Mouse (Mus musculus) liver, embryonic 15.5 days (tissue): ENCODE results near the gene Bst2. TPM values are rescaled to one million over a fixed set of nuclear protein-coding genes. Genes with fewer than 3 reads are reported as not detected.

ENCODE experiments used
- ATAC-seq: fragments of 200-750 bp; cut with Nextera tagmentation; 2 replicates; pipeline ENCODE4 v1.8.0; 2017; ENCODE audit warnings: moderate number of reproducible peaks, mild to moderate bottlenecking, moderate library complexity; ENCODE audit not compliant: insufficient read depth
- H3K27ac ChIP-seq: fragments of 300-500 bp; sonication (generic); replicated peaks from 2 replicates; pipeline ENCODE4 v1.5.1; 2015; ENCODE audit warnings: mild to moderate bottlenecking, inconsistent platforms
- H3K27me3 ChIP-seq: fragments of 300-500 bp; sonication (generic); 2 replicates; pipeline ENCODE4 v1.6.1; 2015; ENCODE audit warnings: mild to moderate bottlenecking, inconsistent platforms
- H3K36me3 ChIP-seq: fragments of 300-500 bp; sonication (generic); replicated peaks from 2 replicates; pipeline ENCODE4 v1.6.1; 2015; ENCODE audit warnings: moderate library complexity, mild to moderate bottlenecking, inconsistent platforms
- H3K4me1 ChIP-seq: fragments of 300-500 bp; sonication (generic); replicated peaks from 2 replicates; pipeline ENCODE4 v1.6.1; 2015; ENCODE audit warnings: inconsistent platforms
- H3K4me2 ChIP-seq: fragments of 300-500 bp; sonication (generic); 2 replicates; pipeline ENCODE4 v1.6.1; 2015; ENCODE audit warnings: moderate library complexity, mild to moderate bottlenecking, inconsistent platforms
- H3K4me3 ChIP-seq: fragments of 300-500 bp; sonication (generic); replicated peaks from 2 replicates; pipeline ENCODE4 v1.5.1; 2015; ENCODE audit warnings: mild to moderate bottlenecking, inconsistent platforms
- H3K9ac ChIP-seq: fragments of 300-500 bp; sonication (generic); 2 replicates; pipeline ENCODE4 v1.6.1; 2015; ENCODE audit warnings: moderate library complexity, mild to moderate bottlenecking, inconsistent platforms
- H3K9me3 ChIP-seq: fragments of 300-500 bp; sonication (generic); replicated peaks from 2 replicates; pipeline ENCODE4 v1.6.1; 2016; ENCODE audit warnings: inconsistent platforms
- WGBS: fragments of 180-500 bp; shearing (Covaris S2); methylation state at CpG from one replicate; pipeline ENCODE4 v1.1.7; 2015; ENCODE audit warnings: mixed read lengths; ENCODE audit not compliant: insufficient replicate concordance; 5-methylcytosine and 5-hydroxymethylcytosine counted together
- polyA plus RNA-seq: library from polyadenylated mRNA; unstranded; fragments of >200 nt; fragmentation: Nextera tagmentation; extraction: Ambion mirVana; gene quantifications from 2 replicates; pipeline ENCODE4 v1.2.1, GENCODE M21; 2015

Bst2 gene
- polyA plus RNA-seq, 1 experiment from 2014 or later: 37.3 TPM

DNA sequence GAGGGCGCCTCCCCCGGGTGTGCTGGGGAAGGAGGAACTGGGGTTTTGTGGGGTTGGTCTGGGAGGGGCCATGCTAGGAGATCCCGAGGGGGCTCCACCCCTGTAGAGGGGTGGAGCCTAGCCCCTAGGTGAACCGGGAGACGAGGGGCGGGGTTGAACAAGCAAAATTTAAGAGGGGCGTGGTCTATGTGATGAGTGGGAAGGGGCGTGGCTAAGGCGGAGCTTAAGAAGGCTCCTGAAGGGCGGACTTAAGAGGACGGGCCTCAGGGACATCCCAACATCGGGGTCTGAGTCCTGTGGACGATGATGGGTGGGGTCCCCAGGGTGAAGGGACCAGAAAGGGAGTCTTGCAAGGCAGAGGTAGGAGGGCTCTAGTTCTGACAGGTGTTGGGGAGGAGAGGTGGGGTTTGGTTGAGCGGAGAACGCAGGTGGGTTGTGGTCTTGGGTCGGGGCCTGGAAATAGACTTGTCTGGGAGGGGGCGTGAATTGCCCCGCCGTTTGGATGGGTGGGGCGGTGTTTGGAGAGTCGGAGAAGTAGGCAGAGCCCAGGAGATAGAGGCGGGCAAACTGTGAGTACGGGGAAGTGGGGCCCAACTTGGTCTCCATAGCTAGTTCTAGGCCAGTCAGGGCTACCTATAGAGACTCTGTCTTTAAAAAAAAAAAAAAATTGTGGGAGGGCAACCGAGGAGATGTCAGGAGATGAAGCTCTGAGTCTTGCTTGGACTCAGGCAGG is 21.9 kb upstream of the Bst2 start:
- Histone ChIP-seq H3K9ac (no peak overlapping the region), H3K27me3 (peaks cover 65% of the 10 kb centered on the region), H3K27ac (no peak overlapping the region), H3K36me3 (no peaks in the 10 kb centered on the region), H3K9me3 (no peaks in the 10 kb centered on the region; the same call in 1 of the 2 replicates), H3K4me2 (peak overlapping the region; percentile 82), H3K4me3 (peak overlapping the region; percentile 54), H3K4me1 (peaks cover 50% of the 10 kb centered on the region)
- WGBS: 3% methylated on average over 24 of the region's 24 CpGs
- peak; percentile 74 for ATAC-seq

DNA sequence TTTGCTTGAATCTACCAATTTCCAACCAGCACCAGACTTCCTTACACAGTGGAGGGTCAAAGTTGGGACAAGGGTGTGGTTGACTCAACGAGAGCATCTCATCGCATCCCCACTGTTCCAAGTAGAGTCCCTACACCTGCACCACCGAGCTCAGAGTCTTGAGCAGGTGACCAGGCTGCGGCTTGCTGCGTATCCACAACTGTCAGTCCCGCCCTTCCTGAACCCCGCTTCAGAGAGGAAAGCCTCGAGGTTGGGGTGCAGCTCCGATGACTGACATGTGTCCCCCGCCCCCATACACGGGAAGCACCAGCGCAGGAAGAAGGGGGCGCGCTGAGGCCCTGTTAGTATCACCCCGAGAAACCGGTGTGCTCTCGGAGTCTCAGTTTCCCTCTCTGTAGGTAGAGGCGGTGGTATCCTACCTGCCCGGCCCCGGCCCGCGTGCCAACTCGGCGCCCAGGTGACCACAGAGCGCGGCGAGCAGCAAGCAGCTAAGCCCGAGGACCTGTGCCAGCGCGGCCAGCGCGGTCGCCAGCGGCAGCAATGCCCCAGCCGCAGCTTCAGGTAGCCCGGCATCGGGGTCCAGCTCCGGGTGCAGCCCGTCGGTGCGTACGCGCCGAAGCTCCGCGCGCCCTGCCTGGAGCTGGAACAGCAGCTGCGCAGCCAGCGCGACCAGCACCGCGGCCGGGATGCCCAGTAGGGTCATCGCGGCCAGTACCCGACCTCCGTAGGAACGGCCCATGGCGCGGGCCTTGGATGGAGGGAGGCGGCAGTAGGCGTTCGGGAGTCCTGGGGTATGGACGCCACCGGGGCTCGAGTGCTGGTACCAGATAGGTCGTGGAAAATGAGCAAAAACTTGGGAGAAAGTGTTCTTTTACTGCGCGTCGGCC is 21.1 kb upstream of the Bst2 start, which contains the start of gene Tmem221:
TSS of gene Tmem221 (minus strand) at position 801 of the 887 bp plus-strand sequence.
- peak within 1 kb of the TSS; percentile 82 for H3K4me2 ChIP-seq
- H3K9ac ChIP-seq: peak within 1 kb of the TSS; percentile 39; the same call in 1 of the 2 replicates
- H3K4me3 ChIP-seq: peak within 1 kb of the TSS; percentile 54
- H3K36me3 ChIP-seq: no peaks in the 10 kb centered on the region
- 4% methylated on average over 70 of the region's 70 CpGs for WGBS
- peak; percentile 17; the same call in 1 of the 2 replicates for ATAC-seq
- H3K4me1 ChIP-seq: peaks cover 50% of the 10 kb centered on the region
- H3K27ac ChIP-seq: no peak within 1 kb of the TSS
- no peaks in the 10 kb centered on the region for H3K9me3 ChIP-seq
- peaks cover 65% of the 10 kb centered on the region for H3K27me3 ChIP-seq

DNA sequence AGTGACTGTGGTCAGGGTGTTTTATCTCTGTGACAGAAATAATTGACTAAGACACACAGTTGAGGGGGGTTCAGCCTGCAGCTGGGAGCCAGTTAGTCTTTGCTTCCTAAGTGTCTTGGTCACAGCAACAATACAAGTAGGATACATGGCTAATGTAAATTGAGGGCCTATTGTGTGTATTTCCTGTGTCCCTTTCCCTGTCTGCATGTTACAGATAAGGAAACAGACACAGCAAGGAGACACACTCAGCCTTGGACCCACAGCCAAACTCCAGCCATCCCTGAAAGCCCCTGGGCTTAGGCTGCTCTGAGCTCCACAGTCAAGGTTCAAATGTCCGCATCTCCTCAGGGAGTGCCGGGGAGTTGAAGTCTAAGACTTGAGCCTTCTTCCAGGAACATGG is 17.4 kb upstream of the Bst2 start:
- Histone ChIP-seq H3K4me3 (no peak overlapping the region), H3K36me3 (no peaks in the 10 kb centered on the region), H3K4me1 (peaks cover 29% of the 10 kb centered on the region), H3K27me3 (peaks cover 37% of the 10 kb centered on the region), H3K9ac (no peak overlapping the region), H3K4me2 (no peak overlapping the region), H3K9me3 (no peaks in the 10 kb centered on the region), H3K27ac (no peak overlapping the region)
- WGBS: 72% methylated on average over 2 of the region's 2 CpGs
- ATAC-seq: no peak

DNA sequence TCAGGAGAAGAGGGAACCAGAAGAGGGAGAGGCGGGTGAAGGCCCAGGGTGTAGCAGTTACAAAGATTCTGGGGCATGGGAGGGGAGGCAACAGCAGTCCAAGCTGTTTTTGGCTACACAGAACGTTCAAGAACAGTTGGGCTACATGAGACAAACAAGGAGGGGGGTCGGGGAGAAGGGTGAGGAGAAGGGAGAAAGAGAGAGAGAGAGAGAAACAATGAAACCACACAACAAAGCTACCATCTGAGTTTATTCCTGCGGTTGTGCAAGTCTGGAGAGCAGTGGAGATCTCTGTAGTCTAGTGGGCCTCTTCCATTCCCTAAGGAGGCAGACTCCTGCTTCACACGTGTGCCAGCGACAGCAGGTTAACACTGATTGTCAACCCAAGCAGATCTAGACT is 16.7 kb upstream of the Bst2 start:
- Histone ChIP-seq H3K9me3 (no peaks in the 10 kb centered on the region), H3K36me3 (no peaks in the 10 kb centered on the region), H3K27me3 (peaks cover 30% of the 10 kb centered on the region), H3K4me3 (no peak overlapping the region), H3K9ac (no peak overlapping the region), H3K27ac (no peak overlapping the region), H3K4me2 (no peak overlapping the region), H3K4me1 (peaks cover 23% of the 10 kb centered on the region)
- ATAC-seq: no peak
- 45% methylated on average over 6 of the region's 6 CpGs for WGBS

DNA sequence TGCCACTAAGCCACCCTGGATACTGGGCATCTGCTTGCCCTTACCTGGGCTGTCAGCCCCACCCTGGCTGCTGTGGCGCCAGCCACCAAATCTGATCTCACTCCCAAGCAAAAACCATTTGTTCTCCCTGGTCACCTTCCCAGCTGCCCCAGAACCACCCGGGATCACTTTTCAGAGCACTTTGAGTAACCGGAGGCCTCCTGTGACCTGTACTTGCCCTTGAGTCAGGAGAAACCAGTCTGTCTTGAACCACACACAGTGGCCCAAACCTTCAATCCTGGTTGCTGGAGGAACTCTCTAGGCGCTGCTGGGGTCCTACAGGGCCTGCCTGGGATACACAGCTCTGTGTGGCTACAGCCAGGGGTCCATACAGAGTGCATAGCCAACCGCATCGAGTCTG is 15.5 kb upstream of the Bst2 start:
- ATAC-seq: no peak
- Histone ChIP-seq H3K4me3 (no peak overlapping the region), H3K4me2 (no peak overlapping the region), H3K9ac (no peak overlapping the region), H3K27ac (no peak overlapping the region), H3K9me3 (no peaks in the 10 kb centered on the region), H3K4me1 (peaks cover 10% of the 10 kb centered on the region), H3K27me3 (peaks cover 18% of the 10 kb centered on the region), H3K36me3 (peaks cover 9% of the 10 kb centered on the region)
- WGBS: 59% methylated on average over 6 of the region's 6 CpGs

DNA sequence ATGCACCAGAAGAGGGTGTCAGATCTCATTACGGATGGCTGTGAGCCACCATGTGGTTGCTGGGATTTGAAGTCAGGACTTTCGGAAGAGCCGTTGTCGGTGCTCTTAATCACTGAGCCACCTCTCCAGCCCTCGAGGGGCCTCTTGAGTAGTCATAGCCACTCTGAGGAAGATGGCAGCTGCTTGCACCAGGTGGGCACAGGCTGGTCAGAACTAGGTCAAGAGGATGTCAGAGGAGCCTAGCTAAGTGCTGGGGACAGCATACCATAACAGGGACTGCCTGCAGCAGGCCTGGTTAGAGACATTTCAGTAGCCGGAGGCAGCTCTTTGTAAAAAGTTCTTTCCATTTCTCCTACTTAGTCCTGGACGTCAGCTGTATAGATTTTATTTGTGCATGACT is 13.5 kb upstream of the Bst2 start:
- Histone ChIP-seq H3K27ac (no peak overlapping the region), H3K36me3 (peaks cover 22% of the 10 kb centered on the region), H3K9me3 (no peaks in the 10 kb centered on the region), H3K4me3 (no peak overlapping the region), H3K4me2 (no peak overlapping the region), H3K27me3 (no peaks in the 10 kb centered on the region), H3K9ac (no peak overlapping the region), H3K4me1 (peaks cover 10% of the 10 kb centered on the region)
- WGBS: 61% methylated on average over 7 of the region's 7 CpGs
- ATAC-seq: no peak

DNA sequence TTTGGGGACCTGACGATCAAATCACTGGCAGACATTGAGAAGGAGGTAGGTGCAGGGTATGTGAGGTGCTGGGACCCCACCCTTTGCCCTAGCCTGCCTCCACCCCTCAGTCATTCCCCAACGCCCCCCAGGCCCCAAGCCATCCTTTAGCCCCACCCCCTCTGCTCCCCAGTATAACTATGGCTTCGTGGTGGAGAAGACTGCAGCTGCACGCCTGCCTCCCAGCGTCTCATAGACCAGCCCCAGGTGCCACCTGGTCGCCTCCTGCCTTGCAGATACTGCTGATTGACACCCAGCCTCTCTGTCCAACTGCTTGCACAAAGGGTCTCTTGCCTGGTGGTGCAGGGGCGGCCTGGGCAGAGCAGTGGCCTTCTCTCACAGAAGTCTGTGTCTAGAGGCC is 10.3 kb upstream of the Bst2 start:
- Histone ChIP-seq H3K36me3 (peaks cover 25% of the 10 kb centered on the region), H3K4me3 (no peak overlapping the region), H3K9me3 (no peaks in the 10 kb centered on the region), H3K27me3 (no peaks in the 10 kb centered on the region), H3K27ac (no peak overlapping the region), H3K9ac (no peak overlapping the region), H3K4me2 (no peak overlapping the region), H3K4me1 (peaks cover 13% of the 10 kb centered on the region)
- WGBS: 77% methylated on average over 7 of the region's 7 CpGs
- no peak for ATAC-seq

DNA sequence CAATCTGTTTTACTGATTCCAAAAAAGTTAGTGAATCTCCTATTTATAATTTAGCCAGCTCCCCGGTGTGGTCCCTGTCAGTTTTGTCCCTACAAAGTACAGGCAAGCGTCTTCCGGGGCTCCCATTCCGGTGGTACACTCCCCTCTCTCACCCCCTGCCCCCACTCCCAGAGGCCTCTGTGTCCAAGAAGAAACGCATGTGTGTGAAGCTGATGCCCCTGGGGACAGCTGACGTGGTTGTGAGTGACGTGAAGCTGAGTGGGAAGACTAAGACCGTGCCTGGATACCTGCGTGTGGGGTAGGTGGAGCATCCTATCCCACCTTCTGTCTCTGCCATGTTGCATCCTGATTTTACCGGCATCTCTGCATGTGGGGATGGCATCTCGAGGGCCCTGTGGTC is 7.8 kb upstream of the Bst2 start:
- Histone ChIP-seq H3K4me3 (no peak overlapping the region), H3K27me3 (no peaks in the 10 kb centered on the region), H3K36me3 (peaks cover 25% of the 10 kb centered on the region), H3K4me2 (no peak overlapping the region), H3K9me3 (no peaks in the 10 kb centered on the region), H3K4me1 (peaks cover 17% of the 10 kb centered on the region), H3K9ac (no peak overlapping the region), H3K27ac (no peak overlapping the region)
- 80% methylated on average over 11 of the region's 11 CpGs for WGBS
- ATAC-seq: no peak

DNA sequence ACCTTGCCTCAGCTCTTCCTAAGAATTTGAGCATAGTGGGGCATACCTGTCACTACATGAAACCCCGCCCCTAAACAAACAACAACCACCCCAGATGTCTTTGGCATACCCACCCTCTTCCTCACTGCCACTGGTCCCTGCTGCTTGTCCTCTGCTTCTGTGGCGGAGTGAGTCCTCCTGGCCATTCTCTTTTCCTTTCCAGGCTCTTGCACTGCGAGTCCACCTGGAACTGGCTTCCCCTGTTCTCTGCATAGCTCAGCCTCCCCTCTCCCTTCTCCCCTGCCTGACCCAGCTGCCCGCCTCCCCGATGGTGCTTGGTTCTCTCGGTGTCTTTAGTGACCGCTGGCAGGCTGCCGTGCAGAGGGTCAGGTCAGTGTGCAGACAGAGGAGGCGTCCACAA is 6.5 kb upstream of the Bst2 start:
- H3K9me3 ChIP-seq: no peaks in the 10 kb centered on the region
- H3K4me2 ChIP-seq: peak overlapping the region; percentile 96
- no peak overlapping the region for H3K27ac ChIP-seq
- H3K4me1 ChIP-seq: peaks cover 17% of the 10 kb centered on the region
- H3K4me3 ChIP-seq: peak overlapping the region; percentile 77
- 77% methylated on average over 9 of the region's 9 CpGs for WGBS
- no peaks in the 10 kb centered on the region for H3K27me3 ChIP-seq
- peaks cover 25% of the 10 kb centered on the region for H3K36me3 ChIP-seq
- ATAC-seq: no peak
- H3K9ac ChIP-seq: no peak overlapping the region

DNA sequence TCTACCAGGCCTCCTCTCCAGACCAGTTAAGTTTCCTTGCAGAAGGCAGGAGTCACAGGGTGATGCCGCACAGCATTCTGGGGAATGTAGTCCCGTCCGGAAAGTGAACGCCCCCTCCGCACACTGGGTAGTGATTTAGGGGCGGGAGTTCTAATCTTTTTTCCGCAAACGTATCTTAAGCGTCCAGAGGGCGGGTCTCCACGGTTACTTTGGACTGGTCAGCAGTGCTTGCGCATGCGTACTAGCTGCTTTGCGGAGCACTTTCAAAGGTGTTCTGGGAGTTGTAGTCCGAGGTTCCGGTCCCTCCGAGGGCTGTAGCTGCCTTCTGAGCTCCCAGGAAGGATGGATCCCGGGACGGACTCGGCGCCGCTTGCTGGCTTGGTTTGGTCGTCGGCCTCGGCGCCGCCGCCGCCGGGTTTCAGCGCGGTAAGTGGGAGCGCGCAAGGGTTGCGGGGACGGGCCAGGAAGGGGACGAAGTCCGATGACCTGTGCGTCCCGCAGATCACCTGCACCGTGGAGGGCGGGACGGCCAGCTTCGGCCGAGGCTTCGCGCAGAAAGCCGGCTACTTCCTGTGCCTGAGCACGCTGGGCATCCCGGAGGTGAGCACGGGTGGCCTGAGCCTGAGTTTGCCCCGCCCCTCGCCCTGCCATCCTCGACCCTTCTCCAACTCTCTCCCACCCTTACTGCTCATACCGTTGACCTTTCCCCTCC is 5.5 kb upstream of the Bst2 start, which contains the start of gene Mvb12a:
TSS of gene Mvb12a (plus strand) at position 291 of the 712 bp plus-strand sequence.
- H3K27me3 ChIP-seq: no peaks in the 10 kb centered on the region
- peak; percentile 89 for ATAC-seq
- H3K27ac ChIP-seq: peak within 1 kb of the TSS; percentile 76
- peaks cover 26% of the 10 kb centered on the region for H3K4me1 ChIP-seq
- no peaks in the 10 kb centered on the region for H3K9me3 ChIP-seq
- peak within 1 kb of the TSS; percentile 59 for H3K9ac ChIP-seq
- H3K36me3 ChIP-seq: peaks cover 16% of the 10 kb centered on the region; the same call in 1 of the 2 replicates
- peak within 1 kb of the TSS; percentile 77 for H3K4me3 ChIP-seq
- peak within 1 kb of the TSS; percentile 96 for H3K4me2 ChIP-seq
- WGBS: under 1% methylated on average over 55 of the region's 55 CpGs

DNA sequence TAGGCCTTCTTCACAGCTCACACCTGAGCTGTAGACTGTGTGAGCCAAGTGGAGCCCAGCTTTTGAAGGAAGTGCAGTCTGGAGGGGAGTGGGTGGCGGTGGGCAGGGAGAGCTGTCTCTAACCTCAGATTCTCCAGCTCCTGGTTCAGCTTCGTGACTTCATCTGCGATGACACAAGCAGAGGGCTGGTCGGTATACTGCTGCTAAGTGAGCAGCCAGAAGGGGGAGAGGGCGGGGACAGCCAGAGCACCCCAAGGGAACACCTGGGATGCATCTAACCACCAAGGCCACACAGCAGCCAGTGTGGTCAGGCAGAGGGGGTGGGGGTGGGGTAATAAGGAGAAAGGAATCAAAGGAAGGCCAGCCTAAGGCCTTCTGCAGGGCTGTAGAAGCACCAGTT is 1.6 kb downstream of the Bst2 start:
- Histone ChIP-seq H3K4me2 (no peak overlapping the region), H3K27me3 (no peaks in the 10 kb centered on the region), H3K27ac (no peak overlapping the region), H3K4me1 (peaks cover 31% of the 10 kb centered on the region), H3K9ac (no peak overlapping the region), H3K36me3 (no peaks in the 10 kb centered on the region), H3K4me3 (no peak overlapping the region), H3K9me3 (no peaks in the 10 kb centered on the region)
- 69% methylated on average over 5 of the region's 5 CpGs for WGBS
- ATAC-seq: no peak
